Mouse (Mus musculus) brain, embryonic 14.5 days (tissue): ENCODE measurements around the gene Sp9. TPM values are rescaled to one million over a fixed set of nuclear protein-coding genes. Genes with fewer than 3 reads are reported as not detected.
A peak's percentile ranks its signal among the peaks of the same experiment; 100 is the strongest.

Experiments used
- DNase-seq: peaks from one replicate; pipeline ENCODE4 v3.0.0-alpha.2; 2011; ENCODE audit warnings: low read depth
- CTCF ChIP-seq: fragments of 200-500 bp; IDR thresholded peaks from 2 replicates; pipeline ENCODE4 v1.5.1; 2012; ENCODE audit warnings: inconsistent platforms, mild to moderate bottlenecking, moderate library complexity, borderline replicate concordance; ENCODE audit not compliant: insufficient read depth, insufficient read length; ENCODE audit errors: extremely low read depth
- POLR2A ChIP-seq: fragments of 200-500 bp; IDR thresholded peaks from 2 replicates; pipeline ENCODE4 v1.6.1; 2012; ENCODE audit warnings: mild to moderate bottlenecking, inconsistent platforms, borderline replicate concordance; ENCODE audit not compliant: poor library complexity, insufficient read depth, insufficient read length, severe bottlenecking; ENCODE audit errors: extremely low read depth
- polyA plus RNA-seq: library from polyadenylated mRNA; depleted of rRNA; stranded (reverse); fragments of >200 nt; gene quantifications from 2 replicates; pipeline ENCODE4 v1.2.3, GENCODE M21; 2012

Gene Sp9
- polyA plus RNA-seq, 1 experiment, result 14.6 TPM

- peak; percentile 87 for DNase-seq
Observed at GRCm38 (mm10) chr2:73276141-73276571, 4.4 kb downstream of the Sp9 start.

GRCm38 (mm10) chr2:73277021-73277708 is 5.4 kb downstream of the Sp9 start:
- TF ChIP-seq CTCF (no peak), POLR2A (no peak)
- DNase-seq, result peak; percentile 62

More at GRCm38 (mm10) chr2:73276141-73276571, 4.4 kb downstream of the Sp9 start:
- TF ChIP-seq CTCF (no peak), POLR2A (no peak)

DNA sequence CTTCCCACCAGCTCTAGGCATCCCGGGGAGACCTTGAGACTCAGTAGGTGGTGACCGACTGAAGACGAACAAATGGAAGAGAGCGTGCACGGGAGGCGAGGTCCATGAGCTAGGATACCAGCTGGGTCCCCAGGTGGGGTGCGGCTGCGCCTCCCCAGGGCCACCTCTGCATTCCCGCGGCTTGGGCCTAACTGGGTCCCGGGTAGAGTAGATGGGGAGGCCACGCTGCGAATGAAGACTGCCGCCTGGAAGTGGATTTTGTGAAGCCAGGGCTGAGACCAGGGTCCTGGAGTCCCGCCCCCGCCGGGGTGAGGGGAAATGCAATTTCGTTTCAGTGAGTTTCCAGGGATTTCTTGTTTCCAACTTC is 6.0 kb downstream of the Sp9 start:
- TF ChIP-seq POLR2A, result no peak
- no peak for TF ChIP-seq CTCF
- peak; percentile 45 for DNase-seq

DNA sequence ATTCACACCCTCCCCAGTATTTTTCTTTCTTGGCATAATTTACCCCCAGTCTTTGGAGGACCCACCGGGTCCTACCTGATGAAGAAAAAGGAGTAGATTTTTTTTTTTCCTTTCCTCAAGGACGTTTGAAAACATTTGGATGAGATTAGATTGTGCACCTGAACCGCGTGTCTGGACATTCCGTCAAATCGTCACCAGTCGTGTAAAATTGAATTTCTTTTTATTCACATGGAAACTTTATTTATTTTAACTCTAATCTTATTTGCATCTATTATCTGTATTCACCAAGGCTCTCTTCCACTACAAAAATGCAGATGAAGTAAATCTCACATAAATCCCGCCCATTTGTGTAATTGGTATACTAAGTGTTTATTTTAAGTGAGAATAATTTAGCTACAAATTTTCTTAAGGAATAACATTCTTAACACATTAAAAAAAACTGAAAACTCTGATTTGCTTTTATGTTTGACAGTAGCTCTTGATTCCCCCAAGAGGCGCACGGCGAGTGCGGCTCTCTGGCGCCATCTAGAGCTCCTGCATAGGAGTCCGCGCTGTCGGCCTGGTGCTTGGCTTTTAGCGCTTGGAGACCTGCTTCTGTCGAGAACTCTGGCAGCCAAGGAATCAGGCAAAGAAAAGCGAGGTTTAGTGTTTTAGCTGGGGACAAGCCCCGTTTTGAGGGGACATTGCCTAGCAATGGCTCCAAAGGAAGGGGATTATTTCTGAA is 6.6 kb downstream of the Sp9 start:
- DNase-seq, result peak; percentile 98
- TF ChIP-seq POLR2A (no peak), CTCF (peak; percentile 98)

DNA sequence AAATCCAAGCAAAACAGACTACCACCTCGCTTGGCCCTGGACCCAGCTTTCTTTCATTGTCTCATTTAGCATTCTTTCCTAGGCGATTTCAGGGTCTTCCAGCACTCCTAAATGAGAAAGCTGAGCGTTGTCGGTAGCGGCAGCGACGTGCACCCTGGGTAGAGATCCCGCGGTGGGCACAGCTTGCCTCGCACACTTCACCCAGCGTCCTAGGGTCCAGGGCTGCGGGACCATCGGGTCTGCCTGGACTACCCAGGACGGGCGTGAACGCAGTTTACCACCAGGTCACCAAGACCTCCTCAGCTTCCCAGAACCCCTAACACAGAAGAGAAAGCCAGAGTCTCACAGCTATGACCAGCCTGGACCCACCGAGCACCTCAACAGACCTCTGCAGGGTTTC is 7.1 kb downstream of the Sp9 start:
- TF ChIP-seq CTCF, result no peak
- no peak for TF ChIP-seq POLR2A
- DNase-seq, result no peak

DNA sequence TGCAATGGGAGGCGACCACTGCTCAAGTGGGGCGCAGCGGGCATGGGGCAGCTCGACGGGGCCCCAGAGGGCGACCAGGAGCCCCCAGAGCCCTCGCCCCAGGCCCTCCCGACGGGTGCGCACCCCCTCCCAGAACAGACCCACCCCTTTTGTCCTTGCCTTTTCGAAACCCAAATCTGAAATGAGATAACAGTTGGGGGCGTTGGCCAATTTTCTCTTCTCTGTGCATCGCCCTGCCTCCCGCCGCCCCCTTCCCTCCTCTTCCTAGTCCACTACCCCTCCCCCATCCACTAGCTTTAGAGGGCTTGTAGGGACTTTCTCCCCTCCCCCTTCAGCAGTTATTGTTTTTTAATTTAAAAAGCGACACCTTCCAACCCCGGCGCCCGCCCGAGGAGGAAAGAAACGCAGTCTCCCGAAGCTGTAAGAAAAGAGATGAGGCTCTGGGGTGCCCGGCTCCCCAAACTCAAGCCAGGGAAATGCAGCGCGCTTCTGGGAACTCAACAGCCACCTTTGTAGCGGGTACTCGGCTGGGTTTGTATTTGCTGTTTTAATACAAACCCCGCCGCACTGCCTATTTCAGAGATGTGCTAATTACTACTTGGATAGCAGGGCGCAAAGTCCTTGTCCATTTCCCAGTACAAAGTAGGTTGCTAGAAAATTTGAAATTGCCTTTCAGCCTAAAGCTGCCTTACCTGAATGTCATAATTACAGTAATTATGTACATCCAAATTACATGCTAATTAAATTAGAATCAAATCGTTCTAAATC is 7.7 kb downstream of the Sp9 start:
- TF ChIP-seq CTCF (no peak), POLR2A (no peak)
- peak; percentile 63 for DNase-seq

DNA sequence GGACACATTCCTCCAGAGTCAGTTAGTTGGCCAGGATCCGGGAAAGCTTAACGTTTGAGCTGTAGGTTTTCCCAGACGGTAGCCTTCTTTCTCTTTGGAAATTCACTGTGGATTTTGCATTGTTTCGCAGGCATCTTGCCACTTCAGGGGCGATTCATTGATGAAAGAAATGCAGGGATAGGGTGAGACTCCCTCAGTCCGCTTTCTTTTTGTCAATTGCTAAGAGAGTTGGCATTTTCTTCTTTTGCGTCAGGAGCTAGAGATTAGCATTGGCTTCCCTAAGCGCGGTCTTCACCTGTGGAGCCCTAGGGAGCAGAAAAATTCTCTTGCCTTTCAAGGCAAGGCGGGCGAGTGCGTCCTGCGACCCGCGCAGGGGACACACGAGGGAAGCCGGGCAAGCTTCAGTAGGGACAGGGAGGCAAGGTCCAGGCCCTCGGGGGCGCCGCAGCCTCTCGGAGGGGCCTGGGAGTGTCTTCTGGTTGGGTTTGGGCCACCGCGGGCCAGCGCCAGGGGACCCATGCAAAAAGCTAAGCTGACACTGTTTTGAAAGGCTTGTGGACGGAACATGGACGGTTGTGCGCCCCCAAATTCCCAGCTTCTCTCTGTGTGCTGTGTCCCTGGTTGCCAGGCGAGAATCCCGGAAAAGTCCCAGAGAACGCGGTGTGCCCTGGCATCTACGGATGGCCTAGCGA is 8.8 kb downstream of the Sp9 start:
- TF ChIP-seq POLR2A (no peak), CTCF (no peak)
- peak; percentile 43 for DNase-seq

DNA sequence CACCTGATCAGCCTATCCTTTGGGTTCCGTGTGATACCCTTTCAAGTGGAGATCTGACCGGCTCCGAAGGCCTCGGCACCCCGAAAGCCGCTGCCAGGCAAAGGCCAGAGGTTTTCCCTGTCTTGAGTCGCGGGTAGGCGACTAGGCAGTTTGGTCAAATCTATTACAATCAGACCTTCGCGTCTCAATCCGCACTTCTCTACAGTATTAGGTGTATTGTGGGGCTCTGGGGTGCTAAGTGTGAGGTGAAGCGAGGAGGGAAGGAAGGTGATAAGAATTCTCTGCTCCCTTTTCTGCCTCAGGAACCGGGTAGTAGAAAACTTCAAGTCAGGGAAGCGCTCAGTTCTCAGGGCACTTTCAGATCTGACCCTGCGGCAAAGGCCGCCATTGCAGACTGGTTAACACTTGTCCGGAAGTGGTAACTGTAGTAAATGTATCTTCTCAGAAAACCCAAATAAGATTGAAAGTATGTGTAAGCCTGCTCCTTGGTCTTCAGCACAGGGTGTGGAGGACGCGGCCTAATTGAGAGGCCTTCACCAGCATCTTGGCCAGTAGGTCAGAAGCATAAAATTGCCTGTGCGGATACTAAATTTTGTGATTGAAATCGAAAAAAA is 9.4 kb downstream of the Sp9 start:
- peak; percentile 29 for DNase-seq
- TF ChIP-seq CTCF, result no peak
- TF ChIP-seq POLR2A, result no peak

DNA sequence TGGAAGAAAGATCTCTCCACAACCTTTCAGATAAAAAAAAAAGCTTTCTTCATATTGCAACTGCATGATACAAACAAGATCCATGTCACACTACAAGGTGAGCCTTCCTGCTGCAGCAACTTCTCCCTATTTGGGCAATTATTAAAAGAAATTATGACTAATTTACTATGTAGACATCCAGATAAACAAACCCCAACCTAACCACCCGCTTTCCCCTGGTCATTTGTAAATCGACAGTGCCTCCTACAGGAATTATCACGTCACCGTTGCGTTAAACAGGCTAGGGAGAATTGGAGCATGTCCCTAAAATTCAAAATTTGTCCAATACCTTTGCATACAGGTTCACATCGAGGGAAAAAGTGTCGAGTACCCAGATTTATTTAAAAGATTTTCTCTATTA is 10.0 kb downstream of the Sp9 start:
- TF ChIP-seq CTCF (peak; percentile 66; the same call in 1 of the 2 replicates), POLR2A (no peak)
- peak; percentile 76 for DNase-seq

GRCm38 (mm10) chr2:73285630-73286029 is 13.9 kb downstream of the Sp9 start:
- TF ChIP-seq POLR2A, result no peak
- peak; percentile 59; the same call in 1 of the 2 replicates for TF ChIP-seq CTCF
- DNase-seq, result peak; percentile 83

DNA sequence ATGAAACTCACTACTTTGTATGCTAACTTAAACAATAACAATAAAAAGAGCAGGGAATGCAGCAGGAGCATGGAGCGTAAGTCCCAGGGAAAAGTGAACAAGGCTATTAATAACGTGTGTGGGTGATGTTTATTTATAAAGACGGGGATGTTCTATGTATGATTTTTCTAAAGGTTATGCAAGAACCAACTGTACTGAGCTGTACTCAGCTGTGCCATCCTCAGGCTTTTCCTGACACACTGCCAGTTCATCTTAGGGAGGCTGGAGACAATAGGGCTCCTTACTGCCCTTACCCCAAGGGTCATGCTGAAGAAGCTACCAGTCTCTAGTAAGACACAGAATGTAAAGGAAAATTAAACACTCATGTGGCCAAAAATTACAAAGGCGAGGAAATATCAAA is 19.4 kb downstream of the Sp9 start:
- DNase-seq, result no peak
- TF ChIP-seq POLR2A (no peak), CTCF (no peak)

GRCm38 (mm10) chr2:73295023-73295422 is 23.3 kb downstream of the Sp9 start:
- DNase-seq, result no peak
- TF ChIP-seq POLR2A (no peak), CTCF (no peak)
